Mouse (Mus musculus): Measurements from ENCODE around the gene Srcin1.

The Srcin1 gene

DNA sequence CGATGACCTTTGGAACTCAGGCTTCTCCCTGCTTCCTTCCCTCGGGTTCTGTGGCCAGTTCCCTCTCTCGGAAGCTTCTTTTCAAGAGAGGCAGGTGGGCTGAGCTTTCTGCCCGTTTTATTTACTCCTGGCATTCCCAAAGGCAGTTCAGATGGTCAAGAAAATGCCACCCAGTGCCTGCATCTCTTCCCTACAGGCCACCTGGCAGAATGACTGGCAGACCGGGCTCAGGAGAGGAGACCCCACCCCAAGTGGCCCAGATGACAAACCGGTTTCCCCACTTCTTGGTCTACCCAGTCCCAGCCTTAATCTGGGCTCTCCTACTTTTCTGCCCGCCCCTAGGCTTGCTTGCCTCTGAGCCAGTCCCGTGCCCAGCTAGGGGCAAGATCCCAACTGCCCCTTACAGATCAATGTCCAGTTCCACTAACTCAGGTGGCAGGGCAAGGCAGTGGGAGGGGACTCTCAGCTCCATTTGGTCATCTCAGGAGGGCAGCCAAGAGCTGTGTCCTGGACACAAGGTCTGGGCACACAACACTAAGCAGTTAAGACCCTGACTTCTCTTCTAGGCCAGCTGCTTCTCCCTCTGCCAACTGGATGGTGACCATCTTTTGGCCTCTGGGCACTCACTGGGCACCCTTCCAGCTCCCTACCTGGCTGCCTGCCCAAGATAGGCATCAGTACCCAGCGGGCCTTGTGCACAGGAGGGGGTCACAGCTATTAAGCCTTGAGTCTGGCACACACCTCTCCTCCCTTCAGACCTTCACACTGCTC, at the start of gene Srcin1:
TSS of gene Srcin1 (minus strand) at position 51 of the 771 bp plus-strand sequence.
- DNase-seq (ENCODE audit: low spot score in 2 of 2) = no peak

DNA sequence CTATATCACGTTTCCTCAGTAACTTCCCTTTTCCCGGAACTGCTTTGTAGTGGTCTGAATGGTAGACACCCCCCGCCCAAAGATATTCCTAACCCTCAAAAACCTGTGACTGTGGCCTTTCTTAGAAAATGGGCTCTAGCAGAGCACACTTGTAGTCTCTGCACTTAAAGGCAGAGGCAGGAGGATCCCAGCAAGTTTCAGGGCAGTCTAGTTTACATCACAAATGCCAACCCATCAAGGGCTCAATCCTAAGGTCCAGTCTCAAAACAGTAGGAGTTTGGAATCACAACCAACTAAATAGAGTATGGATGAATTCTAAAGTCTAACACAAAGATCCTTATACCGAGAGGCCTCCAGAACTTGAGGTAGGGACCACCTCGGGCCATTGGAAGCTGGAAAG, 49.6 kb upstream of the Srcin1 start:
- DNase-seq (ENCODE audit: low spot score in 2 of 2) = no peak

DNA sequence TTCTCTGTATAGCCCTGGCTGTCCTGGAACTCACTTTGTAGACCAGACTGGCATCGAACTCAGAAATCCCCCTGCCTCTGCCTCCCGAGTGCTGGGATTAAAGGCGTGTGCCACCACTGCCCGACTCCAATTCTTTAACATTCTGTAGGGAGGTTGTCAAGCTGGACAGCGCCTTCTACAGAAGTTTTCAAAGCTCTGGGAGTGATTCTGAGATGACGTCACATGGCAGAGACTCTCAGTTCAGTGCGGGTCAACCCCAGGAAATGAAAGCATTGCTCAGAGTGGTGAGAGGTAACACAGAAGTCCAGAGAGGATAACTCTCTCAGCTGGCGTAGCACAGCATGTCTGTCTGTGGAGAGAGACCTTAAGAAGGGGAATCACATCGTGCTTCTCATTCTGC, 47.2 kb upstream of the Srcin1 start:
- no peak for DNase-seq (ENCODE audit: low spot score in 2 of 2)

DNA sequence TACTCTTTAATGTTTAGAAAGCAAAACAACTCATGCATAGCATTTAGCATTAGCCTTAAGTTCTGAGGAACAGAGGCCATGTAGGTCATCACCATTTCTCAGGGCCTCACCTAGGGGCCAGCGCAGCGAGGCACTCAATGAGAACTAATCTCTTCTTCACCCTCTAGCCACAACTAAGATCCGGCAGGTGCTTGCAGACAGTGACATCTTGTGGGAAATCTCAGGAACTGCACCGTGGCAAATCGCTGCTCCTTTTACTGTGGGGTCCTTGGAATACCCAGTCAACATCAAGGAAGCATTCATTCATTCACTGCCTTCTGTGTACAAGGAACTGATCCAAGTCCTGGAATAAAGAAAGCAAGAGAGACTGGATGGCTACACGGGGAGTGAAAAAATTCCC, 46.5 kb upstream of the Srcin1 start:
- DNase-seq (ENCODE audit: low spot score in 2 of 2) = peak; percentile 62 to 70

DNA sequence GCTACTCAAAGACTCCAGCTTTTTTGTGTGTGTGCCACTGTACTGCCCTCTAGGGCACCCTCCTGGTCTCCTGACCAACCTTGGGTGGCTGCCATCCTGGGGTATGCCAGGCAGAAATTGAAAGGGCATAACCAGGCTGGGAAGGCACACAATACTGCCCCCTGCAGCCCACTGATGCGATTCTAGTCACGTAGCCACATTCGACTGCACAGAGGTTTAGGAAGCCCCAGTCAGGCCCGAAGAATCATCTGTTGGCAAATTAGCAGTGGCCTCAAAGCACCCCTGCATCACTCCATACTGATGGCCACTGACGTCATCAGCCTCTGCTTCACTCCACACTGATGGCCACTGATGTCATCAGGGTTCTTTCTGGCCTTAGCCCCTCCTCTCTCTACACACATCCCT, 43.4 kb upstream of the Srcin1 start:
- DNase-seq (ENCODE audit: low spot score in 2 of 2) = no peak

DNA sequence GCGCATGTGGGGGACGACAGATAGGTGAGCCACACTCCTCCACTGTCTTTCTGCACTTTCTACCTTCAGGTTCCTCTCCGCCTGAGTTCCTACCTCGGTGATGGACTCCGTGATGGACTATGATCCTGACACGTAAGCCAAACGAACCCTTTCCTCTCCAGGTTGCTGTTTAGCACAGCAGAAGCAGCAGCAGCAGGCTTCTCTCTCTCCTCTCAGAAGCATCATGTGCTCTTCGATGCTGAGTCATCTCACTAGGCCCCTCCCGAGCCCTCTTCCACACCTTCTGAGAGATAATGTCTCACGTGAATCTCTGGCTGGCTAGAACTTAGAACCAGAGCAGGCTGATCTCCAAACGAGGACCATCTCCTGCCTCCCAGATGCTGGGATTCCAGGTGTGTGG, 42.4 kb upstream of the Srcin1 start:
- no peak for DNase-seq (ENCODE audit: low spot score in 2 of 2)

DNA sequence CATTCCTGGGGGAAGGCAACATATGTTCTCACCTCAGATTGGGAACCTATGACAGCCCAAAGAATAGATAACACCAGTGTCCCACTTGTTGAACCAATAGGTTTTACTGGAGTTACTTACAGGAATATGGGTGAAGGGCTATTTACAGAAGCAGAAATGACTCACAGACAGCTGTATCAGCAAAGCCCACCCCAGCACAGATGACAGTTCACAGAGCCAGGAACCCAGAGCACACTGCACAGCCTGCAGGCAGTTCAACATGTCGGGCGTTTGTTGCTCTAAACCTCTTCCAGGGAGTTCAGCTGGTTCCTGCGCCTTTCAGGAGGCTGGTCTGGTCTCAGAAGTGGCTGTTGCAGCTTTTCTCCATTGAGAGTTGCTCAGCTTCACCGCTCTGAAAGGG, 39.3 kb upstream of the Srcin1 start:
- no peak for DNase-seq (ENCODE audit: low spot score in 2 of 2)

DNA sequence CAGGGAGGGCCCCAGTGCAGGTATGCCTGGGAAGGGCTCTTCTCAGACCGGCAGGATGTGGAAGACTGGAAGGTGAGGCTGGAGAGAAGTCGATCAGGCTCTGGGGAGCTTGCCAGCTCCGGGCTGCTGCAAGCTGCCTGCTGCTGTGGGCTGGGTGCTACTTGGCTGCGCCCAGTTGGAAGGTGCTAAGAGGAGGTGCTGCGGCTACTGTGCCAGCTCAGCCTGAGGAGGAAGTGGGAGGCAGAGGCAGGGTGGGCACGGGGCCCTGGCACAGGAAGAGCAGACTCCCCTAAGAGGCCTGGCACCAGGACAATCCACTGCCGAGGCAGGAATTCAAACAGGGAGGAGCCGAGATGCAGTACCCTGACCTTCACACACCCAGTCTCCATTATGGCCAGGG, 35.1 kb upstream of the Srcin1 start:
- no peak for DNase-seq (ENCODE audit: low spot score in 2 of 2)

DNA sequence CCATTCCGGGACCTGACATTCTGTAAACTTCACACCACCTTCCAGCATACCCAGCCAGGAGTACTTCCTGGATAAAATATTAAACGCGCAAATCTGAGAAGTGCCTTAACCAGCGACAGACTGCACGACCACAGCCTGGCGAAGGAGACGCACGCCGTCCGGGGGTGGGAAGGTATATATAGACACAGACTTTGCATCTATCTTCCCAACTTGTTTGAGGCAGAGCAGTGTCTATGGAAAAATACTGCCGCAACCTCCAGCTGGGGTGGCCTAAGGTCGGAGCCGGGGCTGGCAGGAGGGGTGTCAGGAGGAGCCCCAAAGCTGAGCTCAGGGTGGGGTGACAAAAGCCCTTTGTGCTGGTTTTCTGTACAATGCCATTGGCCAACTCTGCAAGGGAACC, 33.8 kb upstream of the Srcin1 start:
- DNase-seq (ENCODE audit: low spot score in 2 of 2) = no peak

DNA sequence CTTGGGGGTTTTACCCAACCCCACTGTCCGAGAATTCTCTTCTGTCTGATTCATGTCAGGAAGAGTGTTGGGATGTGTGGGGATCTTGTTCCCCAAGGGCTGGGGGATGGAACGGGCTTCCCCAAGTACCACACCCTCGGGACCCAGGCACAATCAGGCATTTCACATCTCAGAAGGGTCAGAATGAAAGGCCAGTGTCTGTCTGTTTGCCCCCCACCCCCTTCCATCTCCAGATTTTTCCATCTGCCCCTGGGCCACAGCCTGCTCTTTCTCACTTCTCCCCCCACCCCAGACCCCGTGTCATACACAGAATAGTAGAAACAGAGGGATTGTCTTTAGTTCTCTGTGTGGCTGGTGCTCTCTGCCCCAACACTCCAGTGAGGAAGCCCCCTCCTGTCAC, 32.9 kb upstream of the Srcin1 start:
- DNase-seq (ENCODE audit: low spot score in 2 of 2) = no peak

DNA sequence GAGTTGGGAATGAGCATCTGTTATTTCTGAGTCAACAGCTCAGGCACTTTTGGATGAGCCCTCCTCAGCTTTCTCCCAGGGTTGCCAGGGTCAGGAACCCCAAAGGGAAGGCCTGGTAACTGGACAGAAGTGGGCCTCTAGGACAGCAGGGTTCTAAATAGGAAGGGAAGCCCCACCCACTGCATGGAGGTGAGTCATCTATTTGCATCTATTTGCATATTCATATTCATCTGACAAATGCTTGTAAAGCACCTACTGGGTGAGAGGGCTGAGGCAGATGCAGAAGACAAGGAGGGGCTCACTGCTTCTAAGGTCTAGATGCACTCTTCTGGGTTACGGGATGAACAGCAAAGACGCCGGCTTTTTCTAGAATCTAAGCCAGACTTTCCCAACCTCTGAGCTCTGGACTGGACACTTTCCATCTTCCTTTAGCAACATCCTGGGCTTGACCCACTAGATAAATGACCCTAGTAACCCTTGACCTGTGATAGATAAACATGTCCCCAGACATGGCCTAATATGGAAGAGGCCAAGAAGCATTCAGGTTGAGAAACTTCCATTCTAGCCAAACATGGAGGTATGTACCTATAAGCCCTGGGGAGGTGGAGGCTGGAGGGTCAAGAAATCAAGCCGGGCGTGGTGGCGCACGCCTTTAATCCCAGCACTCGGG, 31.2 kb upstream of the Srcin1 start:
- DNase-seq (ENCODE audit: low spot score in 2 of 2) = no peak

DNA sequence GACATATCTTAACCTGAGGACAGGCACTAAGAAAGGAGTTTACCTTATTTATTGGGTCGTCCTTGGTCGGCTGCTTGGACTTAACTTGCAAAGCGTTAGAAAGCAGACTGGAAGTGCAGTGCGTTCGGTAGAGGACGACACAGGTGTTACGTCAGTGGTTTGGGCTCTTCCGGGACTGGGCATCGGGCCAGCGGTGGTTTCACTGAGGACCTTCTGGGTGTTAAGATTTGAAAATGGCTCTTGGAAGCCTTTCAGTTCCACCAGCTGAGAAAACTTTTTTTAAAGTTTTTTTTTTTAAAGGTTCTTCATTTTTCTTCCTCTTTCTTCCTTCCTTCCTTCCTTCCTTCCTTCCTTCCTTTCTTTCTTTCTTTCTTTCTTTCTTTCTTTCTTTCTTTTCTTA, 27.9 kb upstream of the Srcin1 start:
- DNase-seq (ENCODE audit: low spot score in 2 of 2) = peak; percentile 32 to 48

DNA sequence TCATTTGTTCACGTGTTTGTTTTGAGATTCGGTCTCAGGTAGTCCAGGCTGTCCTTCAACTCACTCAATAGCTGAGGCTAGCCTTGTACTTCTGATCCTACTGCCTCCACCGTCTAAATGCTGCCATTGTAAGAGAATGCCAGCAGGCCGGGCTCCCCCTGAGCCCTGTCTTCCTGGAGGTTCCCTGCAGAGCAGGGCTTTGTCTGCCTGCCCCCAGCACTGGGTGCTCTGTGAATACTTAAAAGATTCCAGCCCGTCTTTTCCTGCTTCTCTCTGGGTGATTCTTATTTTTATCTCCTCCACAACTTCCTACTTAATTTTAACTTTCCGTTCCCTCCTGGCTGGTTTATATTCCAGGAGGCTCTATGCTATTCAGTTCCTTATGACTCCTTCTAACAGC, 26.2 kb upstream of the Srcin1 start:
- DNase-seq (ENCODE audit: low spot score in 2 of 2) = no peak

DNA sequence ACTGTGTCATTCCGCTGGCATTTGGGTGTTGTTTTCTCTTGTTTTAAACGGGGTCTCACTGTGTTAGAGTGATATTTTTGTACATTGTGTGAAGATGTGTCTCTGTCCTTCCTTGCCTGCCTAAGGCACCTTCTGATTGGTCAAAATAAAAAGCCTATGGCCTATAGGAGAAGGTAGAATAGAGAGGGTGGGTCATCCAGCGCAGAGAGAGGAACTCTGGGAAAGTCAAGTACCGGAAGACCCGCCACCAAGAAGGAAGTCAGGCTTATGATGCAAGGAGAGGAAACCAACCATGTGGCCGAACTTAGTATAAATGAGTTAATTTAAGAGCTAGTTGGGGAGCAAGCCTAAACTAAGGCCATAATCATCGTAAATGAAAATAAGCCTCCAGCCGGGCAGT, 23.1 kb upstream of the Srcin1 start:
- no peak for DNase-seq (ENCODE audit: low spot score in 2 of 2)

DNA sequence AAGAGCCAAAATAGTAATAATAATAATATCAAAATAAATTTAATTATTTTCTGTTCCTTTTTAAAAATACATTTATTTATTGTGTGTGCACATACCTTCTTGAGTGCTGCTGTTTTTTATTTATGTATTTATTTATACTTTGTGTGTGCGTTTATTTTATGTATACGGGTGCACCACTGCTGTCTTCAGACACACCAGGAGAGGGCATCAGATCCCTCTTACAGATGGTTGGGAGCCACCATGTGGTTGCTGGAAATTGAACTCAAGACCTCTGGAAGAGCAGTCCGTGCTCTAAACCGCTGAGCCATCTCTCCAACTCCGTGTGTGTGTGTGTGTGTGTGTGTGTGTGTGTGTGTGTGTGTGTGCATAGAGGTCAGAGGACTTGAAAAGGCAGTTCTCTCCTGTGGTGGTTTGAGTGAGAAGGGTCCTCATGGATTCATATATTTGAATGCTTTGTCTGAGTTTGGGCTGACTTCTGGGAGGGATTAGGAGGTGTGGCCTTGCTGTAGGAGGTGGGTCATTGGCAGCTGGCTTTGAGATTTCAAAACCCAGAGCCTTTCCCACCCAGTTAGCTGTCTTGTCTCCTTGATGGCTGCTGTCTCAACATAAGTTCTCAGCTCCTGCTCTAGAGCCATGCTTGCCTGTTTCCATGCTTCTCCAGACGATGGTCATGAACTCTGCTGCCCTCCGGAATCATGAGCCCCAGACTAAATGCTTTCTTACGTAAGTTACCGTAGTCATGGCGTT, 22.1 kb upstream of the Srcin1 start:
- DNase-seq (ENCODE audit: low spot score in 2 of 2) = no peak

DNA sequence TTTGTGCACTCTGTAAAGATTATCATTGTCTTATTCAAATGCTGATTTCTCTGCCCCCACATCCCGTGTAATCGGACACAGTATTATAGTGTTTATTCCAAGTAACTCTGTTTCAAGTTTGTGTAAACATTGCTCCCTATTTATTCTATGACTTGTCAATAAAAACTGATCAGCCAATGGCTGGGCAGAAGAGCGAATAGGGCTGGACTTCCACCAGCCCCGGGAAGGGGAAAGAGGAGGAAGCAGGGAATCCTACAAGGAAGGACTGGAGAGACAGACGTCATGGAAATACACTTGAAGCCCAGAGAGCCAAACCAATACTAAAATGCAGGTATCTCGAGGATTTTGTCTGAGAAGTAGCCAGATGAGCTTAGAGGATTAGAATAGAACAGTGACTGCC, 18.1 kb upstream of the Srcin1 start:
- DNase-seq (ENCODE audit: low spot score in 2 of 2) = no peak

DNA sequence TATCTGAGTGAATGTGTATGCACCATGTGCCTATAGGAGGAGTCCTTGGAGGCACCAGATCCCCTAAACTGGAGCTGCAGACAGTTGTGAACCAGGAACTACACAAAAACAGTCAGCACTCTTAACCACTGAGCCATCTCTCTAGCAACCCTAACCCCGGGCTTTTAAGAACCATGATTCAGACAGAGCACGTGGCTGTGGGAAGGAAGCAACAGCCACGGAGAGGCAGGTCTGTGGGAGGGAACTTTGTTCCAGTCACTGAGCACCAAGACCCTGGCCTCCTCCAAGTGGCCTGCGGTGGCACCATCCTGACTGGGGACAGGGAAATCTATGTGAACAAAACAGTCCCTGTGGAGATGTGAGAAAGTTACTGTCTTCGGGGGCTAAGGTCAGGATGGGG, 15.9 kb upstream of the Srcin1 start:
- DNase-seq (ENCODE audit: low spot score in 2 of 2) = no peak

DNA sequence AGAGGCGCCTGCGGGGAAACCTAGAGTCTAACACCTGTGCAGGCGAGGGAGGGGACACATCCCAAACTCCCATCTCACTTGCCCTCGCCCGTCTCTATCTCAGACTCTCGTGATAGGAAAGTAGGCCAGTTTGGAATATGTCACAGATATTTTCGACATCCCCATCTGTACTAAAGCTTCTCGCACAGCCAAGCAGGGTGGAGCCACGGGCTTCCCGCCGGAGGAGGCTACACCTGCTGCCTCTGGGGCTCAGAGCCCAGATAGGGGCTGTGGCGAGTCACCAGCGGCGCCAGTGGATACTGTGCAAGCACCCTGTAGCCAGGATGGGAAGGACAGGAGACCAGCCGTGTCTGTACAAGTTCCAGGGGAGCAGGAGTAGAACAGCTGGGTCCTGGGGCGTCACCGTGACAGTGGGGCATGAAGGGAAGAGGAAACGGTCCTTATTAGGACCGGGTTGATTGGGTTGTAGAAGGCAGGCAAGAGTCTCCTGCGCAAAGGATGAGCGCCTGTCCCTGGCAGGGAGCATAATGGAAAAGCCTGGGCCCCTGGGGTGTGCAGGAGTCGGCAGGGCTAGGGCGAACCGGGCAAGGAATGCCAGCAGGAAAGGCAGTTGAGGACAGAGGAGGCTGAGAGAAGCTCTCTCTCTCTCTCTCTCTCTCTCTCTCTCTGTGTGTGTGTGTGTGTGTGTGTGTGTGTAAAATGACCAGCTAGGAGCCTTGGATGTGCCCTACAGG, 14.4 kb upstream of the Srcin1 start:
- DNase-seq (ENCODE audit: low spot score in 2 of 2) = no peak

DNA sequence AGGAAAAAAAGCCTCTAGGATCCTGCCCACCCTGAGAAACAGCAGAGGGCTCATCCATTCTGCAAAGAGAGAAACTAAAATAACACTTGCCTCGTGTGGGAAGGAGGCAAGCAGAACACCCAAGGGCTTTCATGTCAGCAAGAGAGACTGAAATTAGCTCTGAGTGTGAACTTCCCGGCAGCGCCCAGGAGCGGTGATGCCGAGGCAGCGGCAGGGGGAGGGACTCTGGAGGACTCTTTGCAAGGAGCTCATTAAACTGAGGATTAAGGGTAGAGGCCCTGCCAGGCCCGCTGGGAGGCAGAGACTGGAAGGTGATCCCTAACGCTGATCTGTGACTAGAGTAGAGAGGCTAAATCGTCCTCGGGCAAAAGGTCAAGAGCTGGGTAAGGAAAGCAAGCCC, 13.2 kb upstream of the Srcin1 start:
- DNase-seq (ENCODE audit: low spot score in 2 of 2) = no peak

DNA sequence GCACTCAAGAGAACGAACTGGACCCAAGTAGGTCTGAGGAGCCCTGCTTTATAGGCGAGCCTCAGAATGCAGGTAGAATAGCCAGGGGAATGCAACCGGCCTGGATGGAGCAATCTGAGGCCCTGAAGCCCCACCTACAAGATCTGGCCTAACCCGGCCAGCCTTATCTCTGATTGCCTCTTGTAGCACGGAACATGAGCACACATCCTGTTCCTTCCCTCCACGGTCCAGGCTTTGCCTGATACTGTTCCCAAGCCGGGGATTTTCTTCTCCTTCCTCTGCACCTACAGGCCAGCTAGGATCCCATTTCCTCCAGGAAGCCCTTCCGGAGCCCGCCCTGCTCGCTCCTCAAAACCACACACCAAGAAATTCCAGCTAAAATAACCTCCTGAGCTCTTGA, 9.9 kb upstream of the Srcin1 start:
- no peak for DNase-seq (ENCODE audit: low spot score in 2 of 2)

DNA sequence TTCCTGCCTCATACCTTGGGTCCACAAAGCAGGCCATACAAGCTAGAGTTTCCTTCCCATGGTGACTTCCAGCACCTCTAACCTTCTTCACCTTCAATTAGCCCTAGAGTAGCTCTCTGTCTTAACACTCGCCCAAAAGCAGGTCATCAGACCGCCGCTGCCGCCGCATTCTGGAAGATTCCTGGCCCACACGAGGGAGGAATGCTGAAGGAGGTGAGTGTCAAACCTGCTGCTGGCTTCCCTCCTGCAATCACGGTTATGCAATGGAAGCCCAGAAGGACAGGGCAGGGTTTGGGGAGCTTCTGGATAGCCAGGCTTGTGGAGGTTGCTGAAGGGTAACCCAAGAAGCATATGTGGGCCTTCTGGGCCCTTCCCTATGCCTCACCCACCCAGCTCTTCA, 8.5 kb upstream of the Srcin1 start:
- DNase-seq (ENCODE audit: low spot score in 2 of 2) = no peak
